Mouse (Mus musculus): ENCODE measurements at regions not wholly inside any gene's neighbourhood (a gene's known extent, or its start where the extent isn't known, plus 50 kb on each side); places are given as distances from the start of the nearest gene placed in this dataset.

DNA sequence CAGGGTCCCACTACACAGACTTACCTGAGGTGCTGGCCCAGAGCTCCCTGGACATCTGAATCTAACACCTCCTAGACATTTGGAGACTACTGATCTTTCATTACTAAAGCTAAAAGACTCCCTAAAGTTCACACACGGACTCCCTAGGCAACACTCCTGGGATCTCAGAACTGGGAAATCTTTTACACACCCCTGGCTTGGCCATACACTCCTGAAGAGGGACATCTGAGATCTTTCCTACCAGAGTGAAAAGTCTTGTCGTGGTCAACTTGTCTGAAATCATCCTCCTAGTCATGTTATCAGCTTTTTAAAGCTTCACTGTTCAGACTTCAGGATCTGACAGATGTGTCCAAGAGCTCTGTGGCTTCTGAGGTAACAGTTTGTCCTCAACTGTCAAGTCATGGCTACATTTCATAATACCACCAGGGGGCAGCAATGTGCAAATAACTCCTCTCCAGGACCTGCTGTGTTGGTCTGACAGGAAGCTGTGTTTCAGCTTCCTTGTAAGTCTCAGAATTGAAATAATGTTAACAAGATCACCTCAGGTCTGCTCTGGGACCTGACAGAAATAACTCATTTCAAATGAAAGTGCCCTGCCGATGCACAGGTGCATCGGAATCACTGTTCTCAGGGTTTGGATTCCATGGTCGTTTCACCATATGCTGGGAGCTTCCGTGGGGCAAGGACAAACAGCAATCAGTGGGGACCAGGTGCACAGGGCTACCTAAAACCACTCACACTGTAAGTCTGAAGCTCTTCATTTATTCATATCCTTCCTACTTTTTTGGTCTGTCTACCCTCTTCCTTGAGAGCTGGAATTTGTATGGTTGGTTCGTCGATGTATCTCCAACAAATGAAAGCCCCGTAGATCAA lies 92.3 kb upstream of the C1qtnf7 start:
- DNase-seq (ENCODE audit: extremely low spot score in 1 of 2, low spot score in 1 of 2), result peak; percentile 56 to 67

DNA sequence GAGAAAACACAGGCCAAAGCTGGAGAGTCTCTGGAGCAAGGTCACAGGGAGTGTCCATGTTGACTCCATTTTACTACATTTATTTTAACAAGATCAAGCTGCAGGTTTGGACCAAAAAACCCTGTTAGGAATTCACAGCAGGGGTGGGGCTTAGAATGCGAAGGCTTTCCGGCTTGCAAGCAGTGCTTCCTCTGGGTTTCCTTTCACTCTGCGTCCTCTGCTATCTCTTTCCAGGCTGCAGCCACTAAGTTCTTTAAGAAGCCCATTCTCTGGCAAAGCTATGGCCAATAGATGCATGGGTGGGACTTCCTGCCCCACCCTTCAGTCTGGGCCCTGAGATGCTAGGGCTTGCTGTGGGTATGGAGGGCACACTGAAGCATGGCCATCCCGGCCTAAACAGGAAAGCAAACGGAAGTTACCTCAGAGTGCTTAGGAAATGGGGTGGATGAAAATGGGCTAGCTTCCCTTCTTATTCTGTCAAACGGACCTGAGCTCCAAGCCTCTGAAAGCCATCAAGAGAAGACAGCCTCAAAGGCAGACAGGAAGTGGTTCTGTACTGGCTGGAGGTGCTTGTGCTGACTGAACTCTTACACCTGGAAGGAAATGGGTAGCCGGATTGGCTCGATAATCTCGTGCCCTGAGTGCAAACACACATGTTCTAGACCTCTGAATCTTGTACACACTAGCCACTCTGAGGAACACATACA lies 90.6 kb upstream of the C1qtnf7 start:
- DNase-seq (ENCODE audit: extremely low spot score in 1 of 2, low spot score in 1 of 2), result no peak

DNA sequence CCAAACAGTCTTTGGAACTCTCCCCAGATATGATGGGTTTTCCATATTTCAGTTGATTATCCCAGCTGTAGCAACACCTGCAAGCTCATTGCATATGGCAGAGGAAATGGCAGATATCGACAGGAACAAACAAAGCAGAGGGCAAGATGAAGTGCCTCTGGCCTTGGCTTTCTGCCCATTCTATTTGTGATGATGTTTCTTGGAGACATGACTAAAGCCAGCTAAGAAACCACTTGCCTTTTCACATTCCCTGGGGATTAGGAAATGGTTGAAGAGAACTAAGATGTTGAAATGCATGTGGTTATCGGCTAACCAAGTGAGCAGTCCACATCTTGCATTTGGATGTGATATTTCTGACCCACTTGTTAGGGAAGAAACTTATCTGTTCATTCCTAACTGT lies 82.0 kb upstream of the C1qtnf7 start:
- DNase-seq (ENCODE audit: extremely low spot score in 1 of 2, low spot score in 1 of 2), result no peak

DNA sequence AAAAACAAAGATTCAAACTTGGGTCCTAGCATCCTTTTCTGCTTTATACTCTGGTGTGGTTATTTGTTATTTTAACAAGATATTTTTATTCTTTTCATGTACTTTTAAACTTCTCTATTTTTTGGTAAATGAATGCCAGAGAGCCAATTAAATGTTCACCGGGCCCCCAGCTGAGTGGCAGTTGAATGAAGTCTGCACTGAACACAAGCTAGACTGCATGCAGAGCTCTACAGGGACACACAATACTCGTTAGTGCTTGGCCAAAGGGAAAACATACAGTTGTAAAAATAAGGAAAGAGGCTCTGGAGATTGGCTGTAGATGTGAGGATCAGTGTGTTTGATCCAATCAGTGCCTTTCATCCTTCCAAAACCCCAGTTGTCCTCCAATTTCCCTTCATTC lies 76.1 kb upstream of the C1qtnf7 start:
- no peak for DNase-seq (ENCODE audit: extremely low spot score in 1 of 2, low spot score in 1 of 2)

DNA sequence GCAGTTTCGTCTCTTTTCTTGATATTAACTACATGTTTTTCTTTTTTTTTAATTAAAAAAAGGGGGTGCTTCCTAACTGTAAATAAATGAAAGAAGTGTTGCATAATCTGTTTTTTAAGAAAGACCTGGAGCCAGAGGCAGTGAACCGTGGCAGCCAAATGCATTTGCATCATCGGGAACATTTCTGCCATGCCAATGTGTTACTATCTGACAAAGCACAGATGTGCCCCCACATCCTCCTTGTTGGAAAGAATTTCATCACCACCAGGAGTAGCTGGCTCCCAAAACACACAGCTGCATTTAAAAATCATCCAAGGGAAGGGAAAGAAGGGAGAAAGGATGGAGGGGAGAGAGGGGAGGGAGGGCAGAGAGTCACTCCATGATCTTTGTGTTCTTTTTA lies 74.0 kb upstream of the C1qtnf7 start:
- no peak for DNase-seq (ENCODE audit: extremely low spot score in 1 of 2, low spot score in 1 of 2)

DNA sequence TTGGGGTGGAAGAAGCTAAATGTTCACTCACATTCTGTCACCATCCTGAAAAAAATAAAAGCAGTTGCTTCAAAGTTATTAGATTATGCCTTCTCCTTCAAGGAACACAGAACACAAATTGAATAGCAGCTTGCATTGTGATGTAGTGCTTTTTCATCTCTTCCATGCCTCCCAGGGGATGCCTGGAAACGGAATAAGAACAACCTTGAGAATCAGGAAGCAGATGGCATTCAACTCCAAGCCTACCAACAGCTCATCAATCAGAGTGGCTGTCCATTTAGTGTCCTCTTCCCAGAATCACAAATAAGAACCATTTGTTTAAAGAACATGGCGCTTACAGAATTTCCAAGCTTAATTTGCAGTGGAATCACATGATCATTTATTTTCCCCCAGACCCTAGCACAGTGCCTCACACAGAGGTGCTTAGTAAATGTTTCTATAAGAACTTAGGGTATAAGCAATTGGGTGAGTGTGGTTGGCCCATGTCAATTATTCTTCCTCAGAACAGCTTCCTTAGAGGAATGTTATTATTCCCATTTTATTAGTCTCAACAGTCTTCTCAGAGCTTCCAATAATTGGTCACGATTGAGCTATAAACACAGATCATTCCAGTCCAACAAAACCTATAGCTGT lies 70.6 kb upstream of the C1qtnf7 start:
- no peak for DNase-seq (ENCODE audit: extremely low spot score in 1 of 2, low spot score in 1 of 2)

DNA sequence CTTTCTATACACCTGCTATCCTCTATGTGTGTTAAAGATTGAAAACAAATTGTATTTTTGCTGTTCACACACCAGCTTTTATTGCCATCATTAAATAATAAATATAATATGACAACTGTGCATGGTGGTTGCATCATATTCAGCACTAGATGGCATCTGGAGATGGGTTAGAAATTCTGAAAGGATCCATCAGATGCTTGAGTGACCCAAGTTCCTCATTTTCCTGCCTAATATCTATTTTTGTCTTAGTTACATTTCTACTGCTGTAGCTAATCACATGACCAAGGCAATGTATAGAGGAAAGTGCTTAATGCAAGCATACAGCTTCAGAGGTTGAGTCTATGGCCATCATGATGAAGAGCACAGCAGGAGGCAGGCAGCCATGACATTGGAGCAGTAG lies 69.7 kb upstream of the C1qtnf7 start:
- DNase-seq (ENCODE audit: extremely low spot score in 1 of 2, low spot score in 1 of 2), result no peak

DNA sequence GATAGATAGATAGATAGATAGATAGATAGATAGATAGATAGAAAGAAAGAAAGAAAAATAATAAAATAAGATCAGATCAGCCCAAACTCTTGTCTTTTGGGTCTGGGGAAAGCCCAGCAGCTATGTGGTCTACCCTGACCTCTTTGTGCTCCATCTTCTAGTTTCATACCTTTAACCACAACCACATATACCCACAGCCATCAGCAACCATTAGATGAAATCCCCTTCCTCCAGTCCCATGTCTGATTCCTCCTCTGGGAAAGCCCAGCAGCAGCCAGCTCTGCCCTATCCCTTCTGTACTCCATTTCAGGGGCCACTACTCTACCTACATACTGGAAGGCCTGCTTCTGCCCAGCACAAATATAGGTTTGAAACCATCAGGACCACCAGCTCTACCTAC lies 69.0 kb upstream of the C1qtnf7 start:
- no peak for DNase-seq (ENCODE audit: extremely low spot score in 1 of 2, low spot score in 1 of 2)

DNA sequence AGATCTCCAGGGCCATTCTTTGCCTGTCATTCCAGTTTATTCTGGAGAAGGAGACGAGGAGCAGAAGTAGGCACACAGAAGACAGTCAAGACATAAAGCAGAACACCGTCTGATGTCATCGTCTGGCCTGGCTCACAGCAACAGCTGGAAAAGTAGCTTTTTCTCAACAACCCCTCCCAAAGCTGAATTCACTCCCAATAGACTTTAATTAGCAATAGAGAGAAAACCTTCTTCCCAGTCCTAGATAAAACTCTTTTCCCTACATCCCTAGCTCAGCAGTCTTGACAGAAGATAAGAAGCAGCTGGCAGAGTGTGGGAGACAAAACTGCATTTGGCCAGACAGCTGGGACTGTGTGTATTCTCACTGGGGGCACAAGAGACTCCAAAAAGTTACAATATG lies 59.3 kb upstream of the C1qtnf7 start:
- no peak for DNase-seq (ENCODE audit: extremely low spot score in 1 of 2, low spot score in 1 of 2)

DNA sequence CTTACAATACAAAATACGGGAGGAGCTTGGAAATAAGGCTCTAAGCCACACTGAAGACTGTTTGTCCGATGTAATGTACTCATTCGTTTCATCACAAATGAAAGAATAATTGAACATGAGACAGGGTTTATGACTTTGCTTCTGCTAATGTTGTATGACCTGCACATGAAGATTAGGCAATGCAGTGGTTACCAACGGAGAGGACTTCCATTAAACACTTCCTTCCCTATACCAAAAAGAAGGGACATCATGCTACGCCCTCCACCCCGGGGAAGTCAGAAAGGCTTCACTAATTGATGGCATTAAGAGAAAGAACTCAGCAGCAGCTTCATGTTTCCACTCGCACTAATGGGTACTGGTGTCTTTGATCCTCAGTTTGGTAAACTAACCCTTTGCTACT lies 57.6 kb upstream of the C1qtnf7 start:
- DNase-seq (ENCODE audit: extremely low spot score in 1 of 2, low spot score in 1 of 2), result no peak

DNA sequence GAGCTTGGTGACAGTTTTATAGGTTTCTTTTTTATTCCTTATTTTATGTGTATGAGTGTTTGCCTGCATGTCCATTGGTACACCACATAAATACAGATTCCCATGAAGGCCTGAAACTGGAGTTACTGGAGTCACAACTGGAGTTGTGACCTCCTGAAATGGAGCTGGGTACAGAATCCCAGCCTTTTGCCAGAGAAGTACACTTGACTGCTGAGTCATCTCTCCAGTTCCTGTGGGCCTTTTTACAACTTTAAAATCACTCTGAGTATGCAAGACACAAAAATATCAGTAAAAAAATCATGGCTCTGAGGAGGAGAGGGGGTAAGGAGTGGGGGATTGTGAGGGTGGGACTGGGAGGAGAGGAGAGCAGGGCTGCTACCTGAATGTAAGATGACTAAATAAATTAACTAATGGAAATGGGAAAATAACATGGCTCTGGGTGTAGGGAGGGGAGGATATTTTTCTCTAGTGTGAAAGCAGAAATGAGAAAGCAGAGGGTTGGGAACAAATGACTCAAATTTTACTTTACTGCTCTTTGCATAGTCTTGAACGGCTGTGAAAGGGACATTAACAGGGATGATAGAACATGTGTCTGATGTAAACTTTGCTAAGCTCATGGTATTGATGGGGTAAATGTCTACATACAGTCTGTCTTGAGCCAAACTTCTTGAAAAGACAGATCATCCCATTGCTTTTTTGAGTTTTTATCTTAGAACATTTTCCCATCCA lies 53.2 kb upstream of the C1qtnf7 start:
- no peak for DNase-seq (ENCODE audit: extremely low spot score in 1 of 2, low spot score in 1 of 2)

All from layer of hippocampus, postnatal 25 days (tissue).